Mouse (Mus musculus): ENCODE results near the gene Themis.

Gene Themis

DNA sequence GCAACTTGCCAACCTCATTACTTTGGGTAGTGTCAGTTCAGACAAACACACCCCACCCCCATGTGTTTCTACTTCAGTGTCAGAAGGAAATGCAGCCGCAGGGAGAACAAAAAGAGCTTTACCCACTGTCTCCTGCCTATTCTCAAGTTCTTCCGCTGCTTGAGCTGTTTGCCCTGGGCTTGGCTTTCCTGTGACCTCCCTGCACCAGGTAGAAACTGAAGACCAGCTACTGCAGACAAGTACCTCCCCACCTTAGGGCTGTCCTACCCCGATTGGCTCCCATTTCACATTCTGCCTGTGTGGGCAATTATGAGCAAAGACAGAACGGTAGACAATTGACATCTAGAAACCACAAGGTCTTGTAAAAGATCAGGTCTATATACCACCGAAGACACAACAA, at the start of gene Themis:
Gene Themis (plus strand): TSS at position 100 of the 400 bp plus-strand sequence.
- peak; percentile 77 to 90 for DNase-seq

GRCm38 (mm10) chr10:28619415-28619814, 48.7 kb upstream of the Themis start:
- peak; percentile 46 to 76 for DNase-seq

DNA sequence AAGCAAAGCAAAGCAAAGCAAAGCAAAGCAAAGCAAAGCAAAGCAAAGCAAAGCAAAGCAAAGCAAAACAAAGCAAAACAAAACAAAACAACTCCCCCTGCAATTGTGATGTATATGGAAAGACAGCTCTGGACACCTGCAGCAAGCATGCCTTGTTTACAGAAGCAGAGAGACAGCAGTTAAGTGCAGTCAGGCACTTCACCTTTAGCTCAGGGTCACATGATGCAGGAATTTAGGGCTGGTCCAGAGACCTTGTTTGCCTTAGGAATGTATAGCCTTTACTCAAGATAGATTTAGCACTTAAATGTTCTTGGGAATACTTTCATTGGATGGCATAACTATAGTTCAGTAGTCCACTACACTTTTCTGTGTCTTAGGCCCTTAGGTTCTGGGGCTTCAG, 32.1 kb upstream of the Themis start:
- DNase-seq = no peak

DNA sequence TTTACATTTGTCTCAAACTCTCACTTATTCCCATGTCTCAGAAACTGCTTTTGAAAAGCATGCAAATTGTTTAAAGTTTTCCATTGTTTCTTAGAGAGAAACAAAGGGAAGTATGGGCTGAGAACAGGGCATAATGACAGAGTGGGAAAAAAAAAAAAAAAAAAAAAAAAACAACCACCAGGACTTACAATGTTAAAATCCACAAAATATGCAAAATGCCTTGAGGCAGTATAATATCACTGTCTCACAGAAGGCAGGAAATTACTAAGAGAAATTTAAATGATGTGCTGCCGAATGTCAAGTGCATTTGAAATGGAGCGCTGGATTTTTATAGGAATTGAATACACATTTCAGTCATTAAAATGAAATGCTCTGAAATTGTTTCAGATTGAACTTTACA, 26.3 kb upstream of the Themis start:
- no peak for DNase-seq

DNA sequence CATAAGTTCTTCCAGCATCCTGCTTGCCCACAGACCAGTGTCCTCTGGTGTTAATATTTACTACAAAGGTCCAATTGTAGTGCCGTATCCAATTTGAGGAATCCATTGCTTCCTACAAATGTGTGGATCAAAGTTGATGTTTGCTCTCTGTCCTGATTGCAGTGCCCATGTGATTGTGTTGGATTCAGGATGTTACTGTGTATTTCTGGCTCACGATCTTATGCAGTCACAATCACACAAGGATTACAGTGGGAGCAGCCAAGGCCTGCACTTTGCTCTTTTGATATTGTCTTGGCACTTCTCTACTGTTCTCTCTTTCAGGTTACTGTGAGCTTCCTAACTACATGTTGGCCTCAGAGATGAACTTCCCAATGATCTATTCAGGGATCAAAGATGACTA, 20.3 kb upstream of the Themis start:
- DNase-seq = no peak

GRCm38 (mm10) chr10:28649109-28649899, 18.9 kb upstream of the Themis start:
- DNase-seq = no peak

DNA sequence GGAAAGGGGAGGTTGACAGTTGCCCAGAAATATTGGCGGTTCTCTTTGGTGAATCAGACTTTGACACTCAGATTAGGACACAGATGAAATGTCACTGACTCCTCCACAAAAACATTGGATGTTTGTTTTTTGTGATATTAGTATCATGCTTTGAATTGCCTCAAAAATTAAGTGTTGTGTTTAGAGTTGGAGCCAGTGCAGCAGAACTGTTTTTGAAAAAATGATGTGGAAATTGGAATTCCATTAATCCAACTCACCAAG, 18.3 kb upstream of the Themis start:
- no peak for DNase-seq

- DNase-seq = no peak
These were observed 16.2 kb upstream of the Themis start for GRCm38 (mm10) chr10:28651910-28652309.

GRCm38 (mm10) chr10:28654733-28655132, 13.4 kb upstream of the Themis start:
- no peak for DNase-seq

- peak; percentile 7 to 44 for DNase-seq
These were observed 3.0 kb upstream of the Themis start for GRCm38 (mm10) chr10:28665141-28665540.

GRCm38 (mm10) chr10:28673931-28674330, 5.8 kb downstream of the Themis start:
- no peak for DNase-seq

GRCm38 (mm10) chr10:28675337-28675736, 7.2 kb downstream of the Themis start:
- DNase-seq = no peak

GRCm38 (mm10) chr10:28694981-28695380, 26.8 kb downstream of the Themis start:
- no peak for DNase-seq

GRCm38 (mm10) chr10:28696032-28696431, 27.9 kb downstream of the Themis start:
- no peak for DNase-seq

DNA sequence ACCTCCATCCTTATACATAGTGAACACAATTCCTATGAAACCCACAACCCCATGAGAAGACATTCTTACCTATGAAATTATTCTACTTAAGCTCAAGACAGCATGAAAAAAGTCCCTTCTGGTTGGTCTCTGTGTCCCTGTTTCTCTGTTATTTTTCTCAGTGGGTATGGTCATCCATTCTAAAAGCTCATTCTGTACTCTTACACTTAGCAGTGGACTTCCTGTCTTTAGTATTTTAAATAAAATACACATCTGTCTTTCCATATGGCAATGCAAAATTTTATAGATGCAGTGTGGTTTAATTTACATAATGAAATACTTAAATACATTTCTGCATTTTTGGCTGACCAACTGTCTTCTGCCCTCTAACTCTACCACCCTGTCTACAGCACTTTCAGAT, 30.0 kb downstream of the Themis start:
- DNase-seq = no peak

DNA sequence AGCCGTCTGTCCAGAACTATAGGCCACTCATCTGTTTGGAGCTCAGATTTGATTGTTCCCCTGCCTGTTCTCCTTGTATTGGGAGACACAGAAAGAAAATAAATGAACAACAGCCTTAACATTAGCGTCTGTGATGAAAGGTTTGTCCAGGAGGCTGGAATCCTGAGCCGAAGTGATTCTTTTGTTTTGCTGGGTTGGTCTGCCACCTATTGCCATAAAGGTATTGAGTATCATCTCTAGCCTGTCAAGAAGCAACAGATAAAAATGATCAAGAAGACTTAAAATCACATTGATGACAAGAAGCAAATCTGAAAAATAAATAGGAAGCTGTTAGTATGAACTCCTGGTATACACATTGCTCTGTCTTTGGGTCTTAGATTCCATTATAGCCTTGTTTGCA, 53.7 kb downstream of the Themis start:
- no peak for DNase-seq

DNA sequence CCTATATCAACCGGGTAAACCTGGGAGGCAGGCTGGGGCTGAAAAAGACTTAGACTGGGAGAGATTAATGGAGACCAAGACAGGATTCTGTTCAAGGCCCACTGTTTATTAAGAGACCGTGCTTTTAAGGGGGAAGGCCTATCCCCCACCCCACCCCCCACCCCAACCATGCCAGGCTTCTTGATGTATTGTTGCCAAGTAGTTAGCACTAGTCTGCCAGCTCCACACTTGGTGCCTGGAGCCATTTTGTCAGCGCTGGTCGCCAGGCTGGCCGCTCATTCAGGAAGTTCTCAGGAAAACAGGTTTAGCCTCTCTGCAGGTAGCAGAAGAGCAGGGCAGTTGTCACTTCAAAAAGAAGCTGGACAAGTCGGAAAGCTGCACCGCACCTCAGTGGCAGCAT, 55.1 kb downstream of the Themis start:
- DNase-seq = no peak

GRCm38 (mm10) chr10:28730122-28730521, 62.0 kb downstream of the Themis start:
- DNase-seq = peak in 1 of 2 experiments; percentile 21

- no peak for DNase-seq
These were observed 69.8 kb downstream of the Themis start for GRCm38 (mm10) chr10:28737953-28738352.

DNA sequence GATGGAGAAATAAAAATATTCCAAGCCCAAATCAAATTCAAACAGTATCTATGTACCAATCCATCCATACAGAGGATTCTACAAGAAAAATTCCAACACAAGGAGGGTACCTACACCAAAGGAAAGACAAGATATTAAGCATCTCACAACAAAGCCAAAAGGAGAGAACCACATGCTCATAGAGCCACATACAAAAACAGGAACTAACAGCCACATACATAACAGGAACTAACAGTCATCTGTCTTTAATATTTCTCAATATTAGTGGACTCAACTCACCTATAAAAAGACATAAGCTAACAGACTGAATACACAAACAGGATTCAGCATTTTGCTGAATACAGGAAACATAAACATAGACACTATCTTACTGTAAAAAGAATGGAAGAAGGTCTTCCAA, 78.3 kb downstream of the Themis start:
- no peak for DNase-seq

- no peak for DNase-seq
These were observed 85.2 kb downstream of the Themis start for GRCm38 (mm10) chr10:28753321-28753720.

GRCm38 (mm10) chr10:28754927-28755326, 86.8 kb downstream of the Themis start:
- DNase-seq = no peak

GRCm38 (mm10) chr10:28776777-28777402, 108.7 kb downstream of the Themis start:
- no peak for DNase-seq

DNA sequence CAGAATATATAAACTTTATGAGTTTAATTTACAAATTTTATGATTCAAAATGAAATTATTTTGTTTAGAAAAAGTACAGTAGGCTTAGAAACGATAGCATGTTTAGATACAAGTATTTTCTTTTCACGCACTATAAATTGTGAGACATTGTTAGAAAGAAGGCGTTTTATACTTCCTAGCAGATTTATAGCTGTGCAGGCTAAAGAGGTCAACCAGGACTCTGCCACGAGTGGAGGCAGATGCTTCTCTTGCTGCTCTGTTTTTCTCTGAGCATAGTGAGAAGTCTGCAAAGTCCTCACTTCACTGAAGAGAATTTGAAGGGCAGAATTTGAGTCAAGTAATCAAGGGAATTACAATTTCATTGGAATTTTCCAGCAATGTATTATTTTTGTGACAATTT, 131.3 kb downstream of the Themis start:
- DNase-seq = no peak

DNA sequence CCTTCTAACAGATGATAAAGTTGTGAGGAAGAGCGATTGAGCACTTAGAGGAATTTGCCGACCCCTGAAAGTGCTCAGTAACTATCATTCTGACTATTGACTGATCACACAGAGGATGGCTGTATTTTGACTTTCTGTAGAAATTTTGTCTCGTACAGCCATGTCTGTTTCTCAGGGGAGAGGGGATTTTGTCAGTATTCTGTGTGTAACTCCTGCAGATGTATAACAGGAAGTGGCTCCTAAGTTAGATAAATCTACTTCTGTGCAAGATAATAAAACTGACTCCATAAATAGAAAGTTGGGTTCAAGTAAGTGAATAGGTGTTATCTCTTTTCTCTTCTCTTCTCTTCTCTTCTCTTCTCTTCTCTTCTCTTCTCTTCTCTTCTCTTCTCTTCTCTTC, 137.0 kb downstream of the Themis start:
- no peak for DNase-seq

All from thymus, adult 18-20 months (tissue).